Mouse (Mus musculus): ENCODE results near the gene Echdc3.

Gene Echdc3

DNA sequence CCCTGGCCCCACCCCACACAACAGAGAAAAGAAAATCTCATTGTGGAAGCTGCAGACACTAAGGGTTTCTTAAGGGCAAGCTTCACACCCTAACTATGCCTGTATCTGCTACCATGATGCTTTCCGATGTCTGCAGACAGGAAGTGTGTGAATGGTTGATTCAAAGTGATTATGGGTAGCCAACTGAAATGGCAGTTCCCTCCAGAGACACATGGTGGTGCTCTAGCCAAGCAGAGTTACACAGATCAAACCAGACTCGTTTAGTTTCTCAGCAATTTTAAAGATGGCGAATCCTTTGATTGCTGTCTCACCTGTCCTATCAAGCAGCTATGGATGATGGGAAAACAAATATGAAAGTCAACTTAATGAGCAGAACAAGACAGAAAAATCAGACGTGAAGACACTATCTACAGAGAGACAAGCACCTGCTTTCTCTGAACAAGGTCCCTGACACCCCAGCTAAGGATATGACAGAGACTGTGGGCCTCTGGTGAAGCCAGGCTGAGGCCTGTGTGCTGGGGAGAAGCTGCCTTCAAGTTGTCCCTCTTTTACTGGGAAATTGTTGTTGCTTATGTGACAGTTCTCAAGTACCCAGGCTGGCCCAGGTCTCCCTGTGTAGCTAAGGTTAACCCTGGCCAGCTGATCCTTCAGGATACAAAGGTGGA lies 7.4 kb upstream of the Echdc3 start:
- DNase-seq = peak; percentile 78

DNA sequence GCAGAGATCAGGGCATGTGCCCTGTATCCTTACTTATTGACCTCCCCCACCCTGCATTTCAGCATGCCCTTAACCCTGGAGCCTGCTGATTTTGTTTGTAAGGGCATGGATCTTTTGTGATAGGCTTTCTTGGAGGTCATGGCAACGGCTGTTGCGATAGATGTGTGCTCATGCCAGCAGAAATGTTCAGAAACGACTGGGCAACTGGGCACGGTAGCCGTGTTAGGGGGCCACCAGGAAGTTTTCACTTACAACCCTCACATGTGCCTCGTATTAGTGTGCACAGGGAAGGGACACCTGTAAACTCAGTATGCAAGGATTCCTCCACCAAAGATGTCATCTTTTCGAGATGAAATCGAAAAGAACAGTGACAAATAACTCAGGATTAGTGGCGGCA lies 508 bp downstream of the Echdc3 start:
- DNase-seq = no peak

DNA sequence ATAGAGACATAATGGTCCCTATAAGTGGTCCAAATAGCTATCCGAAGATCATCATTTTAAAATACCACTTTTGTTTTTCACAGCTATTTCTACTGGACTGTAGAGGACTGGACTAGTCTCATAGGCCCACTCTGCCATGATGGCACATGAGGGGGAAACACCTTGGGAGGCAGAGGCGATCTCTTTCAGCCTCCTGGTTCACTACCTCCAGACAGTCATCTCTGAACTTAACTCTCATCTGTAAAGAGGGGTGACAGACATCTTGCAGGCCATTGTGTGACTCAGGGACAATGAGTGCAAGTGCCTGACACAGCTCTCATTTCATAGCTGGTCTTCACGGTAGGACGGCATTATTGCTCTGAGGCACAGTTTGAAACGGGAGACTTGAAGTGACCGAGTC lies 2.0 kb downstream of the Echdc3 start:
- DNase-seq = no peak

DNA sequence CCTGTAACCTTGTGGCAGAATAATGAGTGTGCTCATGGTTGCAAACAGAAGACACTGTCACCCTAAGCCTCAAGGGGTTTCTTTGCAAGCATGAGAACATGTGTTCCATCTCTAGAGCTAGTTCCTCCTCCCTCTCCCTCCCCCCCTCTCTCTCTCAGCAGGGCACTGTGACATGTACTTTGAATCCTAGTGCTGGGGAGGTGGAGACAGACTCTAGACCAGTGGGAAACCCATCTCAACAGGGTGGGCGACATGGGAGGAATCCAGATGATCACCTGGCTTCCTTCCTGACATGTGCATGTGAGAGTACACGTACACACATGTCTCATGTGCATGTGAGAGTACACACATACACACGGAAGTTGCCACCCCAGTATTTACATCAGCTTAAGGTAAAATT lies 3.1 kb downstream of the Echdc3 start:
- no peak for DNase-seq

DNA sequence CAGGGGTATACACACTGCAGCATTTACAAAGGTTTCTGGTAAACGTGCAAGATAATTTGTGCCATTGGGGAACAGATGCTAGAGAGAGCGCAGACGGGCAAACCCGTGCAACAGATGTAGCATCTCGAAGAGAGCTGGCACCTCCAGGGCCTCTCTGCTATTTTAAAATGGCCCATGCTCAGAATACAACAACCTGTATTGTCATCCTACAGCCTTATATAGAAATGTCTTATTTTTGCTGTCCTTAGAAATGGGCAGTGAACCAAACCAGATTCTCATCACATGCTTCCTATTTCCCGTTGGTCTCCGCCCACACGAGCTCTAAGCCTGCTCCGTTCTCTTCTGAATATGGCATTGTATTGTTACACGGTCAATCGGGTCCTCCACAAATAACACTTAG lies 3.7 kb downstream of the Echdc3 start:
- peak; percentile 30 for DNase-seq

DNA sequence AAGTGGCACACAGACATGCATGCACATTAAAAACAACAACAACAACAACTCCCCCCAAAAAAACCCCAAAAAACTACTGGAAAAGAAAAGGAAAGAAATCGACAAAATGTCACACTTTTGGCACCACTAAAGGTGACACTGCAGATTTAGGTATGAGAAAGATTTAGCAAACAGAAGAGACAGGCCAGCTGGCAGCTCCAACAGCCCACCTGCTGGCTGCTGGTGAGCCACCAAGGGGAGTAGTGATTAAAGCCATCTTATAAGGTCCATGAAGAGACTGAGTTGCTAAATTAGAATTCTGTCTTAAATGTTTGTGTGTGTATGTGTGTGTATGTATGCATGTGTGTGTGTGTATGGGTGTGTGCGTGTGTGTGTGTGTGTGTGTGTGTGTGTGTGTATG lies 5.1 kb downstream of the Echdc3 start:
- no peak for DNase-seq

DNA sequence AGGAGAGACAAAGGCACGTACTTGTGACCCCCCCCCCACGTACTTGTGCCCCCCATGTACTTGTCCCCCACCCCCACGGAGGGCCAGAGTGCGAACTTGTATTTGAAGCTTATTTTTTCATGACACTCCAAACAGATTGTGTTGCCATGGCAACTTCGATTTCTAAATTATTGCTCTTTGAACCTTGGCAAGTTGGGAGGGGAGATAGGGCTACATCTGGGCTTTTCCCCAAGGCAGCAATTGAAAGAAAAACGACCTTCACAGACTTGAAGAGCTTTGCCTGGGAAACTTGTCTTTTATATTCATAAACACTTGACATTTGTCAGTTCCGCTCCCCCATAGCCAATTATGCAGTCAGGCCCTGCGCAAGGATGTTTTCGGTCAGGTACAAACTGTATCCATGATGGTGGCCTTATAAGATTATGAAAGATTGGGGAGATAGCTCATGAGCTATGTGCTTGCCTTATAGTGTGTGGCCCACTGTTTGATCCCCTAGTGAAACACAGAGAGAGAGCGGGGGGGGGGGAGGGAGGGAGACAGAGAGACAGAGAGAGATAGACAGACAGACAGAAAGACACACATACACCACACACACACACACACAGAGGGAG lies 16.4 kb downstream of the Echdc3 start:
- no peak for DNase-seq

DNA sequence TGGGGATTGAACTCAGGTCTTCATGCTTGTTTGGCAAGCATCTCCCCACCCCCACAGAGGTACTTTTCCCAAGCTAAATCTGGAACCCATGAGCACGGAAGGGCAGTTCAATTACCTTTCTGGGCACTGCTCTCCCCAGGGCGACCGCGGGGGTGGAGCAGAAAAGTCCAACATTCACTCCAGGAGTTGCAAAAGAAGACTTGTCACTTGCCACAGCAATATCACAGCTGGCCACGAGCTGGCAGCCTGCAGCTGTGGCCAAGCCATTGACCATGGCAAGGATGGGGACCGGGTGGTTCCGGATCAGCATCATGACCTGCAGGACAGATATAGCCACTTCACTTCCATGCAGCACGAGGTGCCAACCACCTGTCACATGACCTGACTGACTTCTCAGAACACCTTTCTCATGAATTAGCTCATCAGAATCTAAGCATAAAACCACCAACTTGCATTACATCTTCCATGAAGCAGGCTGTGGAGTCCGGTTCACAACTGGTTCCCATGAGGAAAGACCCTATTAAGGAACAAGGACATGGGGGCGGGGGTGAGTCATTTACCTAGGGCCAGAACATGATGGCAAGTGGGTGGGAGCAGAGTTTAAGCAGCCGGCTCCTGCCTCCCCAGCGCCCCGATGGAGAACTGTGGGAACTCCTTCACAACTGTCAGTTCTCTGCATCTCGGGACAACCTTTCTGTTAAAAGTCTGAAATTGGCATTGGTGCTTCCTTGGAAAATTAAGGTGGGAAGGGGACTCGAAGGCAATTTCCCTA lies 17.2 kb downstream of the Echdc3 start:
- DNase-seq = no peak

DNA sequence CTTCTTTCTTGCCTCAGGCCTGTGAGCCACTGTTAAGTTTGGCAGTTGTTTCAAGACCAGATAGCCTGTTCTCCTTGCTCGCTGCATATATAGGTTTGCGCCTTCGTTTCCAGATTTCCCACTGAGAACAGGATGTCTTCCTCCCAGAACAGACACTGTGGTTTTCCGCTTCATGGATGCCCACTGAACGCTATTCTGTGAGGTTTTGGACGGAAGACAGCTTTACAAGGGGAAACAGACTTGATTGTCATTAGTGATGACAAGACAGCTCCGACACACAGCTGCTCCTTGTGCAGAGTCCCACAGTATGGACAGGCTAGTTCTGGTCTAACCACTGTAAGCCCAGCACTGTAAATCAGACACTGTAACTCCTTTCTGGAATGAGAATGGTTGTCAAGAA lies 18.3 kb downstream of the Echdc3 start:
- no peak for DNase-seq

DNA sequence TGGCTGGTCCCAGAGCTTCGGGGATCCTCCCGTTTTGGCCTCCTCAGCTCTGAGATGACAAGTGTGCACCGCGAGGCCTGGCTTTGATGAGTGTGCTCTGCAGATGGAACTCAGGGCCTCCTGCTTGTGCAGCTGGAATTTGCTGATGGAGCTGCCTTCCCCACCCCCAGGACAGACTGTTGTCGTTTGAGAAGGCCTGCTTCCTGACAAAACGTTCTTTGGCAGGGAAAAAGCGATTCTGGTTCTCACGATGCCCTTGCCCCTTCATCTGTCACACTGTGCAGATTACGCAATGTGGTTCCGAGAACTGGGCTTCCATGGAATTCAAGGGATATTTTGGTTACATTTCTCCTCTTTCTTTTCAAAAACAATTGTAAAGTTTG lies 19.3 kb downstream of the Echdc3 start:
- no peak for DNase-seq

DNA sequence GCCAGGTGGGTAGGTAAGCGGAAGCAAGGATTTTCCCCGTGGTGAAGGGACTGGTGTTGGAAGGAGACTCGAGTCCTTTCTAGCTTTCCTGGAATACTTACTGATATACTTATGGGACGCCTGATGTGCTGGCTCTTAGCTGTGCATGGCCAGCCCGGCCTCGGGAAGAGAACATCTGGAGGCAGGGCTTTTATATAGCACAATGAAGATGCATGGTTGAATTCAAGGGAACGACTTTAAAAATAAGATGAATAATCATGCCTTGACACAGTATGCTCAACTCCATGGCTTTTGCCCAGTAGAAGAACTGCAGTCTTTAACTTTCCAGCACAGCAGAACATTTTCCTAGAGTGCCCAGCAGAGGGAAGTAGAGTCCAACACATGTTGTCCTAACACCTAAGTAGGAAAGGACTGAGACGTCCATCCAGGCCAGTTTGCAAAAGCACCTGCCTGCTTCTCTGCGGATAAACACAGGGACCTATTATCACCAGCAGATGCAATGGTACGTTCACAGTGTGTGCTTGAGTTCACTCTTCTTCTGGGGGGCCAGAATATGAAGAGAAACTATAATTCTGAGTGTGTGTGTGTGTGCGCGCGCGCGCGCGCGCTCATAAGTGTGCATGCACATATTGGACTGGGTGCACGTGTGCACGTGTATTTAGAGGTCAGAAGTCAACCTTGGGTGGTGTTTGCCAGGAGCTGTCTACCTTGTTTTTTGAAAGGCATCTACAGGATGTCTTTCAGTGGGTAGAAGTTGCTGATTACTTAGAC lies 19.8 kb downstream of the Echdc3 start:
- peak; percentile 60 for DNase-seq

DNA sequence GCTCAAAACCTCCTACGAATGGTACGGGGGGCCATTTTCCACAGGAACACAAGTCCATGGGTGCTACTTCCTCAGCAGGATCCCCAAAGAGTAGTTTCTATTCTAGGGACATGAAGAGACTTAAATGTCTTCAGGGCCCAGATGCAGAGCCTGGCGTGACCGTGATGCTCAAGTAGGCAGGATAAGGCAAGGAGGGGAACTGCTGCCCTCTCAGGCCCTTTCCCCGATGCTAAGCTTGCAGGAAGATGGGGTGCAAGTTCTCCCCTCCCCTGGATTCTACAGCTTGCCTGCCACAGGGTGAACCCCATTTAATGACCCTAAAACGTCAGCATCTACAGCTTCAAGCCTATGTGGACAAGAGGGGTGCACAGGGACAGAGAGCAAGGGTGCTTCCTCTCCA lies 22.8 kb downstream of the Echdc3 start:
- DNase-seq = no peak

DNA sequence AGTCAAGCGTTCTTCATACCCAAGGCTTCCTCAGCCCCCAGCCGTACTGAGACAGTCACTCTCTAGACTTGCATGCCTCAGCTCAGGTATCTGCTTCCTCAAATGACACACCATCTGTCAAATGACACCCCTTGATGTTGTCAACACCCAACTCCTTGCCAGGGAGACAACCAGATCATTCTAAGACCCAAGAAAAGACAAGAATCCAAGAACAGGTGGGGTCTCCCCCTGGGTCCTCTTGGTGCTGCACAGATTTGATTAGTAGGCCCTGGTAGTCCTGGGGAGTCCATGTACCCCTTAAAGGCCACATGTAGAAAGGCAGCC lies 23.2 kb downstream of the Echdc3 start:
- no peak for DNase-seq

DNA sequence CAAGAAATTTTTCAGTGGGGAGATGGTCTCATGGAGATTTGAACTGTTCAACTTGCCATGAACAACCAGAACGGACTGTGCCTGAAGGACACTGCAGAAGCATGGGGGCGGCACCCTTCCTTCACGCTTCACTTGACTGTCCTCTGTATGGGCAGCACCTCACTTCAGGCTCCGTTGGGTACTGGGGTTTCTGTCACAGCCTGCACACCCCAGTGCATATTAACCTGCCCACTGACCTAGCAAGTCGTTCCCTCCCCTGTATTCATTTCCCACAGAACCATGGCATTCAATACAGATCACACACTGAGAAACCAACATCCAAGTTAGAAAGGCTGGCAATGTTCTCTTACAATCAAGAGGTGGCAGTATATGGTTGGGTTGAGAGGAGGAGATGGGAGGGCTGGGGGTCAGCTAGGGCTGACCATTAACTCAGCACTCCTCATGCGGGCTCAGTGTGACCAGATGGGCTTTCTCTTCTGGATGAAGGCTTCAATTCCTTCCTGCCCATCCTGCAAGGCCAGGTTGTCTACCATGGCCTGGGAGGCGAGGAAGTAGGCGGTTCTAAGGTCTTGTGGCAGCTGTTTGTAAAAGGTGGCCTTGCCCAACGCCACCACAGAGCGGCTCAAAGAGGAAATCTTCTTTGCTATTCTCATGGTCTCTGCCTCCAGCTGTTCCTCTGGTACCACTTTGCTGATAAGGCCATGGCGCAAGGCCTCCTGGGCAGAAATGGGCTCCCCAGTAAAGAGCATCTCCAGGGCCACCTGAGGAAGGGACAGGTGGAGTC lies 23.8 kb downstream of the Echdc3 start:
- no peak for DNase-seq

DNA sequence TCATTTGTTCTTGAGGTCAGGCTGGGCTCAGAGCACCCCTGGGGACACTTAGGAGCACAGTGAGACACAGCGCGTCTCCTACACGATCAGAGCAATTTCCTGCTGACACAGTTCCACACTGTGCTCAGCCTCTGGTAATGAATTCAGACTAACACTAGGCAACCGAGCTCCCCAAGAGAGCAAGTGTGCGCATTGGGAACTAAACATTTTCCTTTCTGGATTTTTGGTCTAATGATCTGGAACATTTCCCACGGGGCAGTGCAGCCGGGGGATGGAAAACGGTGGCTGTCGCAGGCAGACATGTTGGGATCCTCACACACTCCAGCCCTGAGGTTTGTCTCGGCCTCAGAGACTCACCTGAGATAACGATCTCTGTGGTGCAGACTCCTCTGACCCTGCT lies 25.4 kb downstream of the Echdc3 start:
- DNase-seq = no peak

DNA sequence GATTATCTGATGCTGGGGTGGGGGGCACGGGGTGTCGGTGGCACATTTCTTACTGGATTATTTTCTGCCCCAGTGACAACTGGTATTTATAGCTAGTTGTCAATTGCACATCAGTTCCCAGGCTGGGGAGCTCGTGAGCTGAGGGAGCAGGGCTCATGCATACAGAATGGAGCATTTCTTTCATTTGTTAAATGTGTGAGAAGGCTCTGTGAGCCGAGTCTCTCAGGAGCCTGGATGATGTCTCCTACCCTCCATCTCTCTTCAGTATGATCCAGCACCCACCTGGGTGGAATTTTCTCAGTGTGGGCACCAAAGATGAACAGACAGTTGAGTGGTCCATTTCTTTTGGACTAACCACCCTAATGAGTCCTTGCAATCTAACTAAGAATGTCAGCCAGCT lies 25.9 kb downstream of the Echdc3 start:
- no peak for DNase-seq

DNA sequence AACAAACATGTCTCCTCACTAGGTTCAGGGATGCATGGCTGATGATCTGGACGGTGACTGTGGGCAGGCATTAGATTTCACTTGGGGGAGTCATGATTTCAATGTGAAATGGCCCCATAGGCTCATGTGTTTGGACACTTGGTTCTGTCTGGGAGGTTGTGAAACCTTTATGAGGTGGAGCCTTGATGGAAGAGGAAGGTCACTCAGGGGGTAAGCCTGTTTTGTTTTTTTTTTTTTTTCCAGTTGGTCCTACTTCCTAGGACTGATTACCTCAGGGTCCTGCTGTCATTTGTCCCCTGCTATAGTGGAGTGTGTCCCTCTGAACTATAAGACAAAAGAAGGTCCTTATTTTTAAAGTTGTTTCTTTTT lies 33.1 kb downstream of the Echdc3 start:
- DNase-seq = no peak

DNA sequence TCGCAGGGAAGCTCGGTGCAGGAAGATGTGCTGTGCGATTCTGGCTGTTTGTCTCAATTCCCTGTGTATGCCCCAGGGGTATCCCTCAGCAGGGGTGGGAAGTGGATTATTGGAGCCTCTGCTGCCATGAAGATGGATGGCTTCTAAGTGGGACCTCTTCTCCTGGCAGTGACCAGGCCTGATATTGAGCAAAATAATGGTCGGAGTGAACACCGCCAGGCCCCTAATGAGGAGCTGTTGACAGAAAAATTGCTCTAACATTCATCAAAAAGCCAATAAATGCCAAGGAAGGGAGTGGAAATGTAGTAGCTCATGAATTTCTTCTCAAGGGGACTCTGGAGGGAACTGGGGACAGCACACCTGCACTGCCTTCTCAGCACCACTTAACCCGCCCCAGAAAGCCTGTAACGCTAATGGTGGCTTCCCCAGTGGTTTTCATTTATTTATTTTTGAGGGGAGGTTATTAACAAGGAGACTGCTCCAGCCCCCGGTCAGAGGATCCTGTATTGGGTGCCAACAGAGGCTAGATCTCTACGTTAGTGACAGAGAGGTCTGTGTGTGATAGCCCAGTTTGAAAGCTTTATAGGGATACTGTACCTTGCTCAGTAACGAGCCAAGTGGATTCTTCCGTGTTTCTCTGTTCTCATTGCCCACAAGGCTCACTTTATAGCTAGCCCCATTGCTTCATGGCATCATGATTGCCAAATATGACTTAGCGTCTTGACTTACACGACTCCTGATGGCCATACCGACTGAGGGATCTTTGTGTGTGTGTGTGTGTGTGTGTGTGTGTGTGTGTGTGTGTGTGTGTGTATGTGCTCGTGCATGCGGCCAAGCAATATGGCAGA lies 33.7 kb downstream of the Echdc3 start:
- no peak for DNase-seq

DNA sequence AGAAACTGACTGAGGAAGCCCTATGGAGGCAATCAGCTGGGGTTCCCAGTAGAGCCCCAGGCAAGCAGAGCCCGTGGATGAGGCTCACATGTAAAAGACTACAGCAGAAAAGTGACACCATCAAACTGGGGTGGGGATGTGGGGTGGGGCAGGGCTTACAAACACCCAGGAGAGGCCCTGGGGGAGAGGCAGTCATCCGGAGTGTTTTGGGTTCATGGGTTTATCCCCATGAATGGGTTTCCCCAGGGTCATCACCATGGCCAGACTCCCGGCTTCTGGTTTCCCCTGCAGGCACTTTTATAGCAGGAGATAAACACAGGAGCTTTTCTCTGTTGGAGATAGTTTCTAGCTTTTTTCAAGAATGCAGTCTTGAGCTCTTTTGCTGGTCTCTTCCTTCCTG lies 39.8 kb downstream of the Echdc3 start:
- no peak for DNase-seq

DNA sequence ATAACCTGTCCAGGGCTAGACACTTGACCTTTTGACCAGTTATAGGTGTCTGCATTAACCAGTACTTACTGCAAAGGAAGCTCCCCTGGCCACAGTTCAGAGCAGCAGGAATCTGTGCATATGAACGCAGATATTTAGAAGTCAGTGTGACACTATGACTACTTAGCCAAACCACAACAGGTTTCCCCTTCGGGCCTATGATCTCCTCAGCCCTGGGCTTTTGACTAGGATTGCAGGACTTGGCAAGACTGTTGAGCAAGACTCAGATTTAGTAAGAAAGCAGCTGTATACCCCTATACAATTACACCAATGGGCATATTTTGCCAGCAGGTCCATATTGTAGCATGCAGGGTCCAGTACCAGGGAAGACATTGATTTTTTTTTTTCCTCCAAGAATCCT lies 44.3 kb downstream of the Echdc3 start:
- no peak for DNase-seq

DNA sequence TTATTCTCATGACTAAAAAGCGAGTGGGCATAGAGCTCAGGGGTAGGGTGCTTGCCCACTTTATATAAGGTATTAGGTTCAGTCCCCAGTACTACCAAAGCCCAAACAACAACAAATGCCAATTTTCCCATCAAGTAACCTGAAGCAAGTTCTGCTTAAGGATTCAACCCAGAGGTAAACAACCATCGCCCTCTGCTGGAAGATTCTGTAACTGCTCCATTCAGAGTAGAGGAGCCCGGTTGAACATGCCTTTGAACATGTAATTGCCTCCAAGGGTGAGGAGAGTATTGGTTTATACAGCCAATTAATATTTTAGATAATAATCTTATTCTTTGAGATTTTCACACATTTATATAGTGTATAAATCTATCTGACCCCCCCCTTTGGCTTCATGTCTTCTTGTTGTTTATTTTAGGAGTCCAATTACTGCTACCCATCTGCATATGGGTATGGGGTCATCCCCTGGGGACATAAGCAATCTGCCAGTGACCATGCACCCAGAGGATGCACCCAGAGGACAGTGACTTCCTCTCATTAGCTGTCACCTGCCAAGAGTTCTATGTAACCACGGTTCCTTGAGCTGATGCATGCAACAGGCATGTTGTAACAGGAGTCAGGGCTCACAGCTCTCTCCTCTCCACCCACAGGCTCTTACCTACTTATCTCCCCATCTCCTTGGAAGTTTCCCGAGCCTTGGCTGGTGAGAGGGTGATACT lies 44.8 kb downstream of the Echdc3 start:
- DNase-seq = peak; percentile 66
